Mouse (Mus musculus): Measurements from ENCODE around the gene Parp3.

DNA sequence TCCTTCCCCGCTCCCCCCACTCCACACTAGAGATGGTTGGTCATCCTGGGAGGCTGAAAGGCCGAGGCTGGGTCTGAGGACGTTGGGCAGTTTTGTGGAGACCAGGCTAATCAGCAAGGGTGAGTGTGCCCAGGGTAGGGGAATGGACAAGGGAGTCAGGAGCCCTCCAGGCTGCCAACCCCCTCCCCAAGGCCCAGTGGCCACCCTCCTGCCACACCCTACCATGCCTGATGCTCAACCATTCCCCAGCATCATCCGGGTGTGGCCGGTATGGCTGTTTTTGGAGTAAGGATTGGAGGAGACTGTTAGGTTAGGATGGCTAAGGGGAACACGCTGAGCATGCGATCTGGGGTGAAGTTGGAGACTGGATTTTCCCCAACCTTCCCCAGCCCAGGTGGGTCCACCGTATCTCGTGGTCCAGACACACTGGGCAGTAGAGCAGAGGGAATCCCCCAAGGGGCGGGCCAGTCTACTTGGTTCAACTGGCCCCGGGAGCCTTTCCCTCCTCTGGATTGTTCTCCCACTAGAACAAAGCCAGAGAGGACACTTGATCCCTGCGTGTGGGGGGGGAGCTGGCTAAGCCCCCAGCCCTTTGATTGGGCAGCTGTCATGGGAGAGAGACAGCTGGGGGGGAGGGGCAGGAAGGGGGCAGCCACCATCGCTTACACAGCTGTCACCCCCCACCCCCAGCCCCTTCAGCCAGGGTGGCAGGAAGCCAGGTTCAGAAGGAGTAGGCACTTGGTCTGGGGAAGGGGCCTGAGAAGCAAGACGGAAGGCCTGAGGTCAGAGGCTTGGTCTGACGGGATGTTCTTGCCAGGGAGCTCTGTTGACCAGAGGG lies 20.2 kb downstream of the Parp3 start:
- TF ChIP-seq GATA1 (IDR thresholded peaks at IDR 0.05; ENCODE audit: low read length): no peak
- no peak for TF ChIP-seq TAL1 (IDR thresholded peaks at IDR 0.05; ENCODE audit: low read length)

Measured in erythroblast, embryonic 14.5 days (primary cell).